Mouse (Mus musculus): ENCODE measurements at regions not wholly inside any gene's neighbourhood (a gene's known extent, or its start where the extent isn't known, plus 50 kb on each side); places are given as distances from the start of the nearest gene placed in this dataset.

- H3K27ac ChIP-seq (ENCODE audit: insufficient read depth, low read length): no peak overlapping the region
- no peak overlapping the region for H3K4me3 ChIP-seq (ENCODE audit: insufficient read depth, low read length)
- H3K4me1 ChIP-seq (ENCODE audit: control insufficient read depth, insufficient read depth, low read length): no peaks in the 10 kb centered on the region
- TF ChIP-seq POLR2A (IDR thresholded peaks at IDR 0.05; ENCODE audit: extremely low read depth, insufficient read depth, low read length) (no peak), CTCF (IDR thresholded peaks at IDR 0.05; ENCODE audit: extremely low read depth, insufficient read depth, low read length) (no peak)
Measured at GRCm38 (mm10) chr1:24943451-24943850, 265.0 kb downstream of the Lmbrd1 start.

GRCm38 (mm10) chr1:24972681-24973080 lies 294.3 kb downstream of the Lmbrd1 start:
- H3K27ac ChIP-seq (ENCODE audit: insufficient read depth, low read length): no peak overlapping the region
- no peak for TF ChIP-seq CTCF (IDR thresholded peaks at IDR 0.05; ENCODE audit: extremely low read depth, insufficient read depth, low read length)
- TF ChIP-seq POLR2A (IDR thresholded peaks at IDR 0.05; ENCODE audit: extremely low read depth, insufficient read depth, low read length): no peak
- H3K4me3 ChIP-seq (ENCODE audit: insufficient read depth, low read length): no peak overlapping the region
- H3K4me1 ChIP-seq (ENCODE audit: control insufficient read depth, insufficient read depth, low read length): no peaks in the 10 kb centered on the region

- Histone ChIP-seq H3K4me3 (ENCODE audit: insufficient read depth, low read length) (no peak overlapping the region), H3K27ac (ENCODE audit: insufficient read depth, low read length) (0 out of 2 replicates have a peak overlapping the region, but pooled peaks have one; percentile 15), H3K4me1 (ENCODE audit: control insufficient read depth, insufficient read depth, low read length) (peaks cover 2% of the 10 kb centered on the region; the same call in 1 of the 2 replicates)
- TF ChIP-seq POLR2A (IDR thresholded peaks at IDR 0.05; ENCODE audit: extremely low read depth, insufficient read depth, low read length) (no peak), CTCF (IDR thresholded peaks at IDR 0.05; ENCODE audit: extremely low read depth, insufficient read depth, low read length) (no peak)
Measured at GRCm38 (mm10) chr1:25008456-25009169, 330.2 kb downstream of the Lmbrd1 start.

- H3K27ac ChIP-seq (ENCODE audit: insufficient read depth, low read length): no peak overlapping the region
- H3K4me3 ChIP-seq (ENCODE audit: insufficient read depth, low read length): no peak overlapping the region
- TF ChIP-seq CTCF (IDR thresholded peaks at IDR 0.05; ENCODE audit: extremely low read depth, insufficient read depth, low read length) (no peak), POLR2A (IDR thresholded peaks at IDR 0.05; ENCODE audit: extremely low read depth, insufficient read depth, low read length) (no peak)
- H3K4me1 ChIP-seq (ENCODE audit: control insufficient read depth, insufficient read depth, low read length): peaks cover 2% of the 10 kb centered on the region; the same call in 1 of the 2 replicates
Measured at GRCm38 (mm10) chr1:25012754-25013153, 334.3 kb downstream of the Lmbrd1 start.
